7 mouse cellular contexts compared by ENCODE assay signal in genomic region chr19:3853121-3853520, GRCm38 (mm10). TPM values are rescaled to one million over a fixed set of nuclear protein-coding genes. Genes with fewer than 3 reads are reported as not detected.
DNase-seq lines count a peak whose midpoint lies in the region; ATAC-seq and TF ChIP-seq lines count a peak whose summit lies in the region.

No protein-coding gene starts in this region.

- no peaks in the 10 kb centered on the region for H3K27me3 ChIP-seq in lung, embryonic 14.5 days (ENCODE audit: insufficient read depth, low read length)
- no peaks in the 10 kb centered on the region for H3K27me3 ChIP-seq in limb, embryonic 10.5 days (ENCODE audit: low read depth, poor library complexity, severe bottlenecking)
- H3K27me3 ChIP-seq in neural tube, embryonic 14.5 days (ENCODE audit: control insufficient read depth, insufficient read depth, low read length) = no peaks in the 10 kb centered on the region

- no peak for DNase-seq in lung, embryonic 14.5 days
- no peak for DNase-seq in lung, postnatal 36 days
- DNase-seq in limb, embryonic 10.5 days (ENCODE audit: low spot score) = no peak
- no peak for DNase-seq in embryo, embryonic 10.5 days (ENCODE audit: low spot score)
- DNase-seq in urinary bladder, postnatal 10 days (ENCODE audit: low spot score) = no peak

- TF ChIP-seq POLR2A in embryonic fibroblast, embryonic 13.5 days (IDR thresholded peaks at IDR 0.05; ENCODE audit: low read depth, low read length) = no peak

- no peaks in the 10 kb centered on the region for H3K9me3 ChIP-seq in lung, embryonic 14.5 days (ENCODE audit: low read depth, low read length)
- no peaks in the 10 kb centered on the region for H3K9me3 ChIP-seq in limb, embryonic 10.5 days (replicated peaks)
- H3K9me3 ChIP-seq in neural tube, embryonic 14.5 days (ENCODE audit: control insufficient read depth, low read length) = no peaks in the 10 kb centered on the region

- 88% methylated on average over 10 of the region's 10 CpGs for WGBS in lung, embryonic 14.5 days
- 92% methylated on average over 10 of the region's 10 CpGs for WGBS in limb, embryonic 10.5 days
- WGBS in neural tube, embryonic 14.5 days = 88% methylated on average over 10 of the region's 10 CpGs

- no peaks in the 10 kb centered on the region for H3K36me3 ChIP-seq in lung, embryonic 14.5 days (ENCODE audit: insufficient read depth)
- H3K36me3 ChIP-seq in limb, embryonic 10.5 days = peaks cover 8% of the 10 kb centered on the region
- H3K36me3 ChIP-seq in neural tube, embryonic 14.5 days (ENCODE audit: control insufficient read depth, insufficient read depth, low read length) = no peaks in the 10 kb centered on the region

- peaks cover 14% of the 10 kb centered on the region for H3K4me1 ChIP-seq in lung, embryonic 14.5 days (ENCODE audit: insufficient read depth)
- H3K4me1 ChIP-seq in embryonic fibroblast, embryonic 13.5 days (ENCODE audit: control insufficient read depth, insufficient read depth, low read length) = peaks cover 7% of the 10 kb centered on the region; the same call in 1 of the 2 replicates
- H3K4me1 ChIP-seq in limb, embryonic 10.5 days = peaks cover 37% of the 10 kb centered on the region
- H3K4me1 ChIP-seq in neural tube, embryonic 14.5 days (ENCODE audit: control insufficient read depth, insufficient read depth, low read length) = peaks cover 29% of the 10 kb centered on the region

- no peak for TF ChIP-seq CTCF in lung, embryonic 14.5 days (IDR thresholded peaks at IDR 0.05; ENCODE audit: low read depth)
- no peak for TF ChIP-seq CTCF in embryonic fibroblast, embryonic 13.5 days (IDR thresholded peaks at IDR 0.05; ENCODE audit: borderline replicate concordance, insufficient read depth, low read length)

- no peak overlapping the region for H3K9ac ChIP-seq in lung, embryonic 14.5 days
- no peak overlapping the region for H3K9ac ChIP-seq in neural tube, embryonic 14.5 days (replicated peaks; ENCODE audit: low read depth, low read length)

- ATAC-seq in lung, embryonic 14.5 days (ENCODE audit: insufficient read depth) = no peak
- no peak for ATAC-seq in neural tube, embryonic 14.5 days (ENCODE audit: low read depth)

- H3K4me3 ChIP-seq in lung, embryonic 14.5 days (ENCODE audit: low read depth, low read length) = peak overlapping the region; percentile 90
- H3K4me3 ChIP-seq in embryonic fibroblast, embryonic 13.5 days (ENCODE audit: insufficient read depth, low read length) = peak overlapping the region; percentile 77
- peak overlapping the region; percentile 83 for H3K4me3 ChIP-seq in limb, embryonic 10.5 days
- H3K4me3 ChIP-seq in neural tube, embryonic 14.5 days (ENCODE audit: low read depth, low read length) = peak overlapping the region; percentile 90

- peak overlapping the region; percentile 84 for H3K4me2 ChIP-seq in lung, embryonic 14.5 days
- H3K4me2 ChIP-seq in neural tube, embryonic 14.5 days (ENCODE audit: low read depth, low read length) = peak overlapping the region; percentile 59

- no peak overlapping the region for H3K27ac ChIP-seq in lung, embryonic 14.5 days (ENCODE audit: low read depth)
- H3K27ac ChIP-seq in embryonic fibroblast, embryonic 13.5 days (ENCODE audit: insufficient read depth, low read length) = no peak overlapping the region
- H3K27ac ChIP-seq in limb, embryonic 10.5 days = no peak overlapping the region
- no peak overlapping the region for H3K27ac ChIP-seq in neural tube, embryonic 14.5 days (ENCODE audit: low read depth, low read length)

RNA-seq across cellular contexts. Expression of gene Chka, which starts 1.5 kb away (rescaled TPM):
- 54.0 and 63.0 TPM in 2 replicates for polyA plus RNA-seq in lung, embryonic 14.5 days (2014; fragmentation: Nextera tagmentation; extraction: Ambion mirVana)
- 48.4 and 65.0 TPM in 2 replicates for polyA plus RNA-seq in embryonic fibroblast, embryonic 13.5 days (2011; ENCODE audit: insufficient read length, low read depth, missing spikeins)
- 48.5 and 50.0 TPM in 2 replicates for polyA plus RNA-seq in limb, embryonic 10.5 days (2016; fragmentation: Nextera tagmentation; extraction: Ambion mirVana)
- 61.2 and 71.1 TPM in 2 replicates for polyA plus RNA-seq in neural tube, embryonic 14.5 days (2014; fragmentation: Nextera tagmentation; extraction: Ambion mirVana)

RNA-seq across cellular contexts. Expression of gene Tcirg1, which starts 53.8 kb away (rescaled TPM):
- polyA plus RNA-seq in lung, embryonic 14.5 days (2014; fragmentation: Nextera tagmentation; extraction: Ambion mirVana) = 31.7 and 36.0 TPM in 2 replicates
- polyA plus RNA-seq in embryonic fibroblast, embryonic 13.5 days (2011; ENCODE audit: insufficient read length, low read depth, missing spikeins) = 56.8 and 60.7 TPM in 2 replicates
- 27.9 and 39.4 TPM in 2 replicates for polyA plus RNA-seq in limb, embryonic 10.5 days (2016; fragmentation: Nextera tagmentation; extraction: Ambion mirVana)
- polyA plus RNA-seq in neural tube, embryonic 14.5 days (2014; fragmentation: Nextera tagmentation; extraction: Ambion mirVana) = 8.6 and 16.7 TPM in 2 replicates

RNA-seq across cellular contexts. Expression of gene Ndufs8, which starts 59.5 kb away (rescaled TPM):
- 326 and 335 TPM in 2 replicates for polyA plus RNA-seq in lung, embryonic 14.5 days (2014; fragmentation: Nextera tagmentation; extraction: Ambion mirVana)
- polyA plus RNA-seq in embryonic fibroblast, embryonic 13.5 days (2011; ENCODE audit: insufficient read length, low read depth, missing spikeins) = 97.0 and 108 TPM in 2 replicates
- polyA plus RNA-seq in limb, embryonic 10.5 days (2016; fragmentation: Nextera tagmentation; extraction: Ambion mirVana) = 249 and 273 TPM in 2 replicates
- polyA plus RNA-seq in neural tube, embryonic 14.5 days (2014; fragmentation: Nextera tagmentation; extraction: Ambion mirVana) = 316 and 358 TPM in 2 replicates
